Mouse (Mus musculus) liver, adult 2 months (tissue): ENCODE measurements around the gene Nat8f1. TPM values are rescaled to one million over a fixed set of nuclear protein-coding genes. Genes with fewer than 3 reads are reported as not detected.
"Not testable (repeated sequence)": the region's sequence is repeated elsewhere in the genome, so short reads cannot be mapped to it uniquely, and the experiment has no call there.

Source experiments
- DNase-seq: peaks from one replicate; pipeline ENCODE4 v3.0.0-alpha.2; 2011; ENCODE audit warnings: low read depth, low spot score; ENCODE audit errors: extremely low read depth
- H3K27ac ChIP-seq: fragments of 200-500 bp; replicated peaks from 2 replicates; pipeline ENCODE4 v1.5.1; 2012; ENCODE audit warnings: low read depth, mild to moderate bottlenecking, control low read depth, inconsistent platforms, low read length; ENCODE audit not compliant: insufficient read depth
- H3K27me3 ChIP-seq: fragments of 200-500 bp; 2 replicates; pipeline ENCODE4 v1.6.1; 2012; ENCODE audit warnings: mild to moderate bottlenecking, moderate library complexity, low read length, inconsistent platforms; ENCODE audit not compliant: control insufficient read depth, insufficient read depth
- H3K36me3 ChIP-seq: fragments of 200-500 bp; 2 replicates; pipeline ENCODE4 v1.6.1; 2012; ENCODE audit warnings: low read length, inconsistent platforms; ENCODE audit not compliant: control insufficient read depth, insufficient read depth
- H3K4me1 ChIP-seq: fragments of 200-500 bp; 2 replicates; pipeline ENCODE4 v1.6.1; 2011; ENCODE audit warnings: low read length; ENCODE audit not compliant: control insufficient read depth, insufficient read depth
- H3K4me3 ChIP-seq: fragments of 200-500 bp; 2 replicates; pipeline ENCODE4 v1.5.1; 2011; ENCODE audit warnings: low read depth, mild to moderate bottlenecking, control low read depth, low read length, moderate library complexity; ENCODE audit not compliant: insufficient read depth
- H3K79me2 ChIP-seq: fragments of 200-500 bp; 2 replicates; pipeline ENCODE4 v1.6.1; 2012; ENCODE audit warnings: inconsistent platforms, mild to moderate bottlenecking, low read length, moderate library complexity; ENCODE audit not compliant: control insufficient read depth, insufficient read depth
- H3K9ac ChIP-seq: fragments of 200-500 bp; 2 replicates; pipeline ENCODE4 v1.6.1; 2012; ENCODE audit warnings: low read depth, mild to moderate bottlenecking, control low read depth, inconsistent platforms, low read length
- CTCF ChIP-seq: fragments of 200-500 bp; IDR thresholded peaks from 2 replicates; pipeline ENCODE4 v1.5.1; 2011; ENCODE audit warnings: low read depth, low read length, control low read depth
- POLR2A ChIP-seq: fragments of 200-500 bp; IDR thresholded peaks from 2 replicates; pipeline ENCODE4 v1.6.1; 2011; ENCODE audit warnings: low read length, control low read depth; ENCODE audit not compliant: insufficient read depth; ENCODE audit errors: extremely low read depth
- WGBS: fragments of 180-500 bp; shearing (Covaris S2); methylation state at CpG from one replicate; pipeline ENCODE4 v1.1.7; 2018; 5-methylcytosine and 5-hydroxymethylcytosine counted together
- polyA plus RNA-seq: library from polyadenylated mRNA; depleted of rRNA; stranded (reverse); fragments of >200 nt; gene quantifications from 2 replicates; pipeline ENCODE4 v1.2.3, GENCODE M21; 2012
- total RNA-seq: library from RNA; depleted of rRNA; stranded (reverse); fragments of >200 nt; gene quantifications from 2 replicates; pipeline ENCODE4 v1.2.3, GENCODE M21; 2014

Gene Nat8f1
- total and polyA plus RNA-seq, 2 experiments, result 390 to 627 TPM

GRCm38 (mm10) chr6:85938701-85939100 is 23.2 kb upstream of the Nat8f1 start:
- TF ChIP-seq POLR2A (no peak), CTCF (no peak)
- no peaks in the 10 kb centered on the region for H3K27me3 ChIP-seq
- H3K36me3 ChIP-seq, result peaks cover 9% of the 10 kb centered on the region
- no peaks in the 10 kb centered on the region for H3K79me2 ChIP-seq
- WGBS, result 76% methylated on average over 10 of the region's 10 CpGs
- H3K4me3 ChIP-seq, result no peak overlapping the region
- DNase-seq, result no peak
- peaks cover 18% of the 10 kb centered on the region for H3K4me1 ChIP-seq
- no peak overlapping the region for H3K27ac ChIP-seq
- no peak overlapping the region for H3K9ac ChIP-seq

GRCm38 (mm10) chr6:85936508-85937465 is 21.3 kb upstream of the Nat8f1 start:
- DNase-seq, result peak; percentile 94
- peaks cover 31% of the 10 kb centered on the region for H3K4me1 ChIP-seq
- not testable (repeated sequence) for H3K79me2 ChIP-seq, H3K27me3 ChIP-seq, H3K36me3 ChIP-seq
- under 1% methylated on average over 50 of the region's 50 CpGs for WGBS
- TF ChIP-seq CTCF (peak; percentile 46), POLR2A (0 out of 2 replicates have a peak, but pooled peaks have one; percentile 23)
- H3K4me3 ChIP-seq, result peak overlapping the region; percentile 52
- H3K27ac ChIP-seq, result peak overlapping the region; percentile 93
- peak overlapping the region; percentile 79 for H3K9ac ChIP-seq

GRCm38 (mm10) chr6:85935646-85936045 is 20.2 kb upstream of the Nat8f1 start:
- Histone ChIP-seq H3K79me2 (no peaks in the 10 kb centered on the region), H3K4me3 (no peak overlapping the region), H3K27ac (peak overlapping the region; percentile 19; the same call in 1 of the 2 replicates), H3K27me3 (no peaks in the 10 kb centered on the region), H3K36me3 (peaks cover 3% of the 10 kb centered on the region), H3K4me1 (peaks cover 36% of the 10 kb centered on the region), H3K9ac (no peak overlapping the region)
- no peak for DNase-seq
- 83% methylated on average over 3 of the region's 3 CpGs for WGBS
- TF ChIP-seq CTCF, result no peak
- TF ChIP-seq POLR2A, result no peak

GRCm38 (mm10) chr6:85934047-85934446 is 18.6 kb upstream of the Nat8f1 start:
- 26% methylated on average over 8 of the region's 8 CpGs for WGBS
- Histone ChIP-seq H3K4me3 (no peak overlapping the region), H3K4me1 (peaks cover 48% of the 10 kb centered on the region), H3K27me3 (no peaks in the 10 kb centered on the region), H3K27ac (peak overlapping the region; percentile 87), H3K9ac (peak overlapping the region; percentile 55; the same call in 1 of the 2 replicates), H3K79me2 (no peaks in the 10 kb centered on the region), H3K36me3 (peaks cover 13% of the 10 kb centered on the region)
- peak; percentile 90 for DNase-seq
- TF ChIP-seq CTCF, result no peak
- no peak for TF ChIP-seq POLR2A

- WGBS, result 22% methylated on average over 1 of the region's 1 CpGs
These were observed 13.8 kb upstream of the Nat8f1 start for GRCm38 (mm10) chr6:85929312-85929711.

More at GRCm38 (mm10) chr6:85929312-85929711, 13.8 kb upstream of the Nat8f1 start:
- Histone ChIP-seq H3K27ac (peak overlapping the region; percentile 92), H3K4me1 (peaks cover 60% of the 10 kb centered on the region), H3K9ac (peak overlapping the region; percentile 24; the same call in 1 of the 2 replicates), H3K36me3 (peaks cover 51% of the 10 kb centered on the region), H3K27me3 (no peaks in the 10 kb centered on the region), H3K4me3 (no peak overlapping the region), H3K79me2 (no peaks in the 10 kb centered on the region)
- TF ChIP-seq CTCF, result no peak
- no peak for TF ChIP-seq POLR2A
- peak; percentile 98 for DNase-seq
